Mouse (Mus musculus) embryonic facial prominence, embryonic 14.5 days (tissue): ENCODE data around the gene Rfesd. TPM values are rescaled to one million over a fixed set of nuclear protein-coding genes. Genes with fewer than 3 reads are reported as not detected.

ENCODE experiments used
- ATAC-seq: fragments of 200-750 bp; cut with Nextera tagmentation; 2 replicates; pipeline ENCODE4 v1.8.0; 2017; ENCODE audit warnings: low read depth, moderate number of reproducible peaks, moderate TSS enrichment
- DNase-seq: peaks from one replicate; pipeline ENCODE4 v3.0.0-alpha.2; 2015; ENCODE audit warnings: low spot score
- H3K27ac ChIP-seq: fragments of 300-500 bp; sonication (generic); replicated peaks from 2 replicates; pipeline ENCODE4 v1.5.1; 2014; ENCODE audit warnings: low read depth, mild to moderate bottlenecking, low read length, moderate library complexity
- H3K27me3 ChIP-seq: fragments of 300-500 bp; sonication (generic); replicated peaks from 2 replicates; pipeline ENCODE4 v1.6.1; 2014; ENCODE audit warnings: low read length; ENCODE audit not compliant: control insufficient read depth, insufficient read depth
- H3K36me3 ChIP-seq: fragments of 300-500 bp; sonication (generic); 2 replicates; pipeline ENCODE4 v1.6.1; 2014; ENCODE audit warnings: low read length, mixed read lengths; ENCODE audit not compliant: control insufficient read depth, insufficient read depth
- H3K4me1 ChIP-seq: fragments of 300-500 bp; sonication (generic); 2 replicates; pipeline ENCODE4 v1.6.1; 2014; ENCODE audit warnings: antibody characterized with exemption, low read length; ENCODE audit not compliant: control insufficient read depth, insufficient read depth
- H3K4me2 ChIP-seq: fragments of 300-500 bp; sonication (generic); 2 replicates; pipeline ENCODE4 v1.6.1; 2014; ENCODE audit warnings: low read depth, mild to moderate bottlenecking, low read length, moderate library complexity, mixed read lengths
- H3K4me3 ChIP-seq: fragments of 300-500 bp; sonication (generic); 2 replicates; pipeline ENCODE4 v1.5.1; 2014; ENCODE audit warnings: low read depth, mild to moderate bottlenecking, low read length
- H3K9ac ChIP-seq: fragments of 300-500 bp; sonication (generic); 2 replicates; pipeline ENCODE4 v1.6.1; 2014; ENCODE audit warnings: low read depth, mild to moderate bottlenecking, low read length, moderate library complexity, mixed read lengths
- H3K9me3 ChIP-seq: fragments of 300-500 bp; sonication (generic); 2 replicates; pipeline ENCODE4 v1.6.1; 2016; ENCODE audit warnings: low read length; ENCODE audit not compliant: control insufficient read depth
- WGBS: fragments of 180-500 bp; shearing (Covaris S2); extraction: QIAGEN DNeasy Blood & Tissue Kit; methylation state at CpG from one replicate; pipeline ENCODE4 v1.1.7; 2014; 5-methylcytosine and 5-hydroxymethylcytosine counted together
- polyA plus RNA-seq: library from polyadenylated mRNA; unstranded; fragments of >200 nt; fragmentation: Nextera tagmentation; extraction: Ambion mirVana; gene quantifications from 2 replicates; pipeline ENCODE4 v1.2.1, GENCODE M21; 2014

Gene Rfesd
- polyA plus RNA-seq, 1 experiment from 2014 or later = 16.6 TPM

DNA sequence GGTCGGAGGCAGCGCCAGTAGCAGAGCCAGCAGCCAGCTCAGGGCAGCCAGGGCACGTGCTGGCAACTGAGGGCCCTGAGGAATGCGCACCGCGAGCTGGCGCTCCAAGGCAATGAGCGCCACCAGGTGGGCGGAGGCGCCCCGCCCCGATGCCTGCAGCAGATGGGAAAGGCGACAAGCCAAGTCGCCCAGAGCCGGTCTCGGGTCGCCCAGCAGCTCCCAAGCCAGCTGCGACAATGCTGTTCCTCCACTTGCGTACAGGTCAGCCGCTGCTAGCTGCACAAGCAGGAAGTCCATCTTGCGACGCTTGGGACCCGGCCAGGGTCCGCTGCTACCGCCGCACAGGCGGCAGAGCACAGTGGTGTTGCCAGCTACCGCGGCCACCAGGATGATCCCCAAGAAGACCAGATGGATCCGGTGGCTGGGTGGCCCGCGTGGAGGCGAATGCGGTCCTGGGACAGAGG lies 37.8 kb upstream of the Rfesd start:
- Histone ChIP-seq H3K36me3 (no peaks in the 10 kb centered on the region), H3K4me3 (peak overlapping the region; percentile 48), H3K27me3 (peaks cover 50% of the 10 kb centered on the region), H3K27ac (no peak overlapping the region), H3K9me3 (no peaks in the 10 kb centered on the region), H3K4me2 (peak overlapping the region; percentile 90), H3K9ac (peak overlapping the region; percentile 53; the same call in 1 of the 2 replicates), H3K4me1 (peaks cover 11% of the 10 kb centered on the region; the same call in 1 of the 2 replicates)
- WGBS = 2% methylated on average over 22 of the region's 34 CpGs
- peak; percentile 93 for ATAC-seq
- peak; percentile 77 for DNase-seq

- ATAC-seq (peak; percentile 39), DNase-seq (peak; percentile 17)
- Histone ChIP-seq H3K27ac (no peak overlapping the region), H3K4me2 (peak overlapping the region; percentile 90), H3K9me3 (no peaks in the 10 kb centered on the region), H3K36me3 (no peaks in the 10 kb centered on the region), H3K4me3 (peak overlapping the region; percentile 48), H3K9ac (peak overlapping the region; percentile 53; the same call in 1 of the 2 replicates), H3K4me1 (peaks cover 11% of the 10 kb centered on the region; the same call in 1 of the 2 replicates), H3K27me3 (peaks cover 50% of the 10 kb centered on the region)
- 1% methylated on average over 41 of the region's 59 CpGs for whole genome bisulfite sequencing
Observed at GRCm38 (mm10) chr13:76055391-76056232, 37.1 kb upstream of the Rfesd start.

DNA sequence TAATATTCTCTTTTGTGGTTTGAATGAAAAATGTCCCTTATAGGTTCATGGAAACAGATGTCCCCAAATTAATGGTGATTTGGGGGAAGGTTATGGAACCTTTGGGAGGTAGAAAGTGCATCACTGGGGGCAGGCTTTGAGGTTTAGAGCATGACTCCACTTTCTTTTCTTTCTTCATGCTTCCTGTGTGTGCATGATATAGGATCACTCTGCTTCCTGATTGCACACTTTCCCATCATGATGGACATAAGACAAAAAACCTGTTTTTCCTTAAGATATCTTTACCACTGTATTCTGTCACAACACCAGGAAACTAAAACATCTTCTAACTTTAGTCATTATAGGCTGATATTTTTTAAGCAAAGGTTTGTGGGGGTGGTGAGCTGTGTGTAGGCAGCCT lies 26.5 kb upstream of the Rfesd start:
- H3K4me3 ChIP-seq = no peak overlapping the region
- no peak overlapping the region for H3K9ac ChIP-seq
- H3K27ac ChIP-seq = no peak overlapping the region
- no peaks in the 10 kb centered on the region for H3K36me3 ChIP-seq
- no peaks in the 10 kb centered on the region for H3K4me1 ChIP-seq
- peaks cover 4% of the 10 kb centered on the region; the same call in 1 of the 2 replicates for H3K9me3 ChIP-seq
- H3K4me2 ChIP-seq = no peak overlapping the region
- DNase-seq (no peak), ATAC-seq (no peak)
- no peaks in the 10 kb centered on the region for H3K27me3 ChIP-seq

DNA sequence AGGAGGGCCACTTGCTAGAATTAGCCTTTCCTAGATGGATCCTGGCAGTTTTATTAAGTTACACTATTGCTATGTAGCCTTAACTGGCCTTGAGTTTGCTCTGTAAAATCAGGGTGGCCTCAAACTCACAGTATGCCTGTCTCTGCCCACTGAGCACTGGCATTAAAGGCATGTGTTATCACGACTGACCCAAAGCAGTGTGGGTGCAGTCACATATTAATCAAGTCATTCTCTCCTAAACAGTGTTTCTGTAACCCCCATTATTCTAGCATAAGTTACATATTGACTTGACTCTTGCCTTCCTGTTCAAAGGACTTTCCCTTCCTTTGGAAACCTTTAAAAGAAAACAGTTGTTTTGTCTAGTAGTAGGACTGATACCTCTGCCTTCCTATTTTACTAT lies 23.9 kb upstream of the Rfesd start:
- no peak for ATAC-seq
- Histone ChIP-seq H3K4me1 (no peaks in the 10 kb centered on the region), H3K27me3 (no peaks in the 10 kb centered on the region), H3K4me2 (no peak overlapping the region), H3K27ac (no peak overlapping the region), H3K9ac (no peak overlapping the region), H3K9me3 (peaks cover 5% of the 10 kb centered on the region; the same call in 1 of the 2 replicates), H3K36me3 (no peaks in the 10 kb centered on the region), H3K4me3 (no peak overlapping the region)
- 50% methylated on average over 1 of the region's 1 CpGs for WGBS
- DNase-seq = no peak

GRCm38 (mm10) chr13:76024588-76024987 lies 6.1 kb upstream of the Rfesd start:
- 55% methylated on average over 3 of the region's 3 CpGs for WGBS
- Histone ChIP-seq H3K4me3 (no peak overlapping the region), H3K36me3 (no peaks in the 10 kb centered on the region), H3K9me3 (no peaks in the 10 kb centered on the region), H3K4me2 (no peak overlapping the region), H3K4me1 (no peaks in the 10 kb centered on the region), H3K27me3 (no peaks in the 10 kb centered on the region), H3K9ac (no peak overlapping the region), H3K27ac (no peak overlapping the region)
- DNase-seq (no peak), ATAC-seq (no peak)

DNA sequence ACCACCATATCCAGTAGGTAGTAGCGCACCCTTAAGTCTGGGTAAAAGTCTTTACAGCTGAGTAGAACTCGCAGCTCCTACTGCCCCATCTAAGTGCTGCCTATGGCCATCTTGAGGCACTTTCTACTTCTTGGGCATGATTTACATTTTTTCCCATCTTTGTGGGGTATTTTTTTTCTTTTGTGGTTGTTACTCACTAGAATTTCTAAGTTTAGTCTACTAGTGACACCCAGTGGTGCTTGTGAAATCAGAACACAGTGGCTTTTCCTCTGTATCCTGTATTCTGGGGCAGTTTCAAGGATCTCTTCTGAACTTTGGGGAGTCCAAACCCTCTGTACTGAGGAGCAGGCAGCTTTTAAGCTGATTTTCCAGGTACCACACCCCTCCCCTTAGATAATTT lies 3.3 kb upstream of the Rfesd start:
- no peak overlapping the region for H3K9ac ChIP-seq
- H3K4me2 ChIP-seq = no peak overlapping the region
- H3K4me1 ChIP-seq = peaks cover 8% of the 10 kb centered on the region; the same call in 1 of the 2 replicates
- no peaks in the 10 kb centered on the region for H3K36me3 ChIP-seq
- 92% methylated on average over 2 of the region's 2 CpGs for WGBS
- no peak overlapping the region for H3K27ac ChIP-seq
- H3K9me3 ChIP-seq = no peaks in the 10 kb centered on the region
- ATAC-seq (no peak), DNase-seq (peak; percentile 57)
- H3K27me3 ChIP-seq = no peaks in the 10 kb centered on the region
- H3K4me3 ChIP-seq = no peak overlapping the region

DNA sequence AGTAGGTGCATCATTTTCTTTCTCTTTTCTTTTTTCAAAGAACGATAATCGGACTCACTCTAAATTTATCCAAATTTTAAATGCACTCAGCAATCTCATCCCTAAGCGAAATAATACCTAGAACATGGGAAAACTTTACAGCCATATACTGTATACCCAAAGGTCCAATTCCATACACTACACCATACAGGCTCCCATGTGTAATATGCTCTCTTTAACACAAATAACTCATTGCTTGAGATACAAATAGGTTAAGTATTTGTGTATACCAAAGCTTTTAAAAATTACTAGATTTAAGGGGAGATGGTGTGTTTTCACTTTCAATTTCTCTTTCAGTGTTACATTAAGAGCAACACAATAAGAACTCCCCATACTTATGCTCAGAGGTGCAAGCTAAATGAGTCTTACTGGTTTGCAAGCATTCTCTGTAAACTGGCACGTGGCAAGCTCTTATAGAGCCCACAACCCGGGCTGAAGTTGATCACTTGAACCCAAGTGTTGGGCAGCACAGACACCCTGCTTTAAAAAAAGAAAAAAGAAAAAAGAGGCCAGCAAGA lies 403 bp upstream of the Rfesd start:
- Histone ChIP-seq H3K4me2 (peak overlapping the region; percentile 57), H3K9ac (peak overlapping the region; percentile 2; the same call in 1 of the 2 replicates), H3K4me3 (peak overlapping the region; percentile 62), H3K36me3 (no peaks in the 10 kb centered on the region), H3K27ac (no peak overlapping the region), H3K4me1 (peaks cover 8% of the 10 kb centered on the region; the same call in 1 of the 2 replicates), H3K27me3 (no peaks in the 10 kb centered on the region), H3K9me3 (no peaks in the 10 kb centered on the region)
- ATAC-seq (peak; percentile 58), DNase-seq (no peak)
- WGBS = 45% methylated on average over 5 of the region's 5 CpGs

- Histone ChIP-seq H3K9me3 (no peaks in the 10 kb centered on the region), H3K4me1 (peaks cover 8% of the 10 kb centered on the region; the same call in 1 of the 2 replicates), H3K4me2 (peak overlapping the region; percentile 57), H3K4me3 (peak overlapping the region; percentile 62), H3K27ac (peak overlapping the region; percentile 93), H3K27me3 (no peaks in the 10 kb centered on the region), H3K9ac (peak overlapping the region; percentile 89), H3K36me3 (no peaks in the 10 kb centered on the region)
- DNase-seq (no peak), ATAC-seq (no peak)
- WGBS = 71% methylated on average over 4 of the region's 4 CpGs
Observed at GRCm38 (mm10) chr13:76017465-76017864, 1.1 kb downstream of the Rfesd start.
